Mouse (Mus musculus) adrenal gland, postnatal 14 days (tissue): ENCODE data around the gene Gm49510. TPM values are rescaled to one million over a fixed set of nuclear protein-coding genes. Genes with fewer than 3 reads are reported as not detected.

Experiments
- DNase-seq: peaks from one replicate; pipeline ENCODE4 v3.0.0; 2021; ENCODE audit warnings: mixed read lengths
- long read RNA-seq, 2 experiments: library from polyadenylated mRNA; stranded (forward); transcript quantifications; one replicate each; pipeline ENCODE4 v2.0.0; 2021
- total RNA-seq: library from RNA; stranded (reverse); gene quantifications from 2 replicates; pipeline ENCODE4 v1.2.3, GENCODE M21; 2021

The Gm49510 gene
- total RNA-seq, result not detected in 2 replicates
- long read RNA-seq, experiment 1, partial matches to known transcripts, result 0 of 1 reads
- long read RNA-seq, experiment 1, other reads (novel, unspliced or antisense), result 1 of 1 reads
- long read RNA-seq, experiment 2, result 0 reads

DNA sequence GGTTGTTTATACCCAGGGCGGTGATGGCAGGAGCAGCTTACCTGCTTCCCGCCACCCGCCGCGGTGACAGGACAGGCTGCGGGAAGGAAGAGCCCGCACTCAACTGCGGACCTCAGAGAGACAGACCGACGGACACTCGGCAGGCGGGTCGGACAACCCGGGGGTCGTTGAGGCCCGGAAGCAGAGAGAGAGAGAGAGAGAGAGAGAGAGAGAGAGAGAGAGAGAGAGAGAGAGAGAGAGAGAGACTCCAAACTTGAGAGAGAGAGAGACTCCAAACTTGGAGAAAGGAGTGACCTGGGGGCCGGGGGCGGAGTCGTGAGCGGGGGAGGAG, at the start of gene Gm49510:
Gene Gm49510, plus strand, starts transcription at position 259 of the 331 bp plus-strand sequence.
- DNase-seq, result no peak

DNA sequence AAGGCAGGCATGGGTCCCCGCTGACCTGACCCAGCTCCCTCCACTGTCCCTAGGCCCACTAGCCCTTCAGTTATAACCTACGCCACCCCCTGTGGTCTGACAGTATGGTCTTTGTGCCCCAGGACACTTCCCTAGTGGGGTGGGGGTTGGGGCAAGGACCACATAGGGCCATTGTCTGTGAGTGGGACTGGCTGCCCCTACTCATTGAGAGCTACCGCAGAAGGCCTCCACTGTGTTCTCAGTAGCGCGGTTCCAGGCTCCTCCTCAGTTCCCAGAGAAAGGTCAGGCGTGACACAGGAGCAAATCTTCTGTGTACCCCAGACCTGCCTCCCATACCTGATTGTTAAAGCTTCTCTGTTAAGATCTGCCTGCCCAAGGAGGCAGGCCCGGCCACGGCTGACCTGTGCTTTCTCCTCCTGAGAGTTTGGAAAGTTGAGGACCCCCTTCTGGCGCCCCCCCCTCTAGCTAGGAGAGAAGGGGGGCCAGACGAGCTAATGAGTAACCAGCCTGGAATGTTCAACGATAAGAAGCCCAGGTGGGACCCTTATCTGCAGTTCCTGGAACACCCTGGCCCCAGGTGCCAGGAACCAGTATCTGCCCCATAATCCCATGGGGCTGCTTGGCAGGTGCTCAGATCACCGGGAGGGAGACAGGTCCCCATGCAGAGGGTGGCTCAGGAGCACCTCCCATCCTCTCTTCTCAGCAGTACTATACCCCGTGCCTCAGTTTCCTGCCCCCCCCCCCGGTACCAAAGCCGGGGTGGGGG, 49.2 kb upstream of the Gm49510 start:
- no peak for DNase-seq

DNA sequence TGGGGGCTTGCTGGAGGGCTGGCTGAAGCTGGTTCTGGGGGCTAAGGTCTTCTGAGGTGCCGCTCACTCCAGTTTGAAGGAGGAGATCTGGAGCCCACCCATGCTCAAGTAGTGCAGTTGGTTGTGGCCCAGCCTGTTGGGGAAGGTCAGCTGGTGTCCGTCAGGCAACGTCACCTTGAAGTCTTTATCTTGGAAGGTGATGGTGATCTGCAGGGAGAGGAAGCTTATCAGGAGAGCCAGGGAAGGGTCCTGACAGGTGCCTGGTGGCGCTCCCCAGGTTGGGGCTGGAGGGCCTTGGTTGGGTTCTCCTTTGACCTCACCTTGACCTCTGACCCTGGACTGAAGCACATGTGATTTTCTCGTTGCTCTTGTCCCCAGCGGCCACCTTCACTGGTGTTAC, 48.5 kb upstream of the Gm49510 start:
- no peak for DNase-seq

DNA sequence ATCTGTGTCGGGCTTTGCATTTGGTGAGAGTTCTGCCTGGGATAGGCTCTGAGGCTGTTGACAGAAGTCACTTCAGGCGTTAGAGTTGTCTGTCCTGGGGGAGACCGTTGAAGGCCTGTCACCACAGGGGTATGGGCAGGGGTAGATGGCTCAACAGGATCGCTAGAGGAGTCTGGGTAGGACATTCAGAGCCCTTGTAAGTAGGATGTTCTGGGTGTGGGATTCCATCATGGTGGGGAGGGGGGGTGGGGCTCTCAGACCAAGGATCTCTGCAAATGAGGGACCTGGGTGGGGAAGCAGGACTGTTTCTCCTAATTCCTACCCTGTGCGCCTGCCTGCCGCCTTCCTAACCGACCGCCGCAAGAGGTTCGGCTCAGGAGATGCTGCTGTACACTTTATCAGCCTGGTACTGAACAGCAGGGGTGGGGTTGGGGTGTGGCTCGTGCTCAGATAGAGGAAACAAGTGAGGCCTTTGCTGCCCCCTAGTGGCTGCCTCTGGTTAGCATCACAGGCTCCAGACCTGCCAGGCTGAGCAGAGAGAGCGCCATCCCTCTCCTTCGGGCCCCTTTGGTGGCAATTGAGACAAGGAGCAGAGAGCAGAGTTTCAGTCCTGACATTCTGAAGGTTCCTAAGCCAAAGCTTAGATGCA, 47.8 kb upstream of the Gm49510 start:
- peak; percentile 95 for DNase-seq

DNA sequence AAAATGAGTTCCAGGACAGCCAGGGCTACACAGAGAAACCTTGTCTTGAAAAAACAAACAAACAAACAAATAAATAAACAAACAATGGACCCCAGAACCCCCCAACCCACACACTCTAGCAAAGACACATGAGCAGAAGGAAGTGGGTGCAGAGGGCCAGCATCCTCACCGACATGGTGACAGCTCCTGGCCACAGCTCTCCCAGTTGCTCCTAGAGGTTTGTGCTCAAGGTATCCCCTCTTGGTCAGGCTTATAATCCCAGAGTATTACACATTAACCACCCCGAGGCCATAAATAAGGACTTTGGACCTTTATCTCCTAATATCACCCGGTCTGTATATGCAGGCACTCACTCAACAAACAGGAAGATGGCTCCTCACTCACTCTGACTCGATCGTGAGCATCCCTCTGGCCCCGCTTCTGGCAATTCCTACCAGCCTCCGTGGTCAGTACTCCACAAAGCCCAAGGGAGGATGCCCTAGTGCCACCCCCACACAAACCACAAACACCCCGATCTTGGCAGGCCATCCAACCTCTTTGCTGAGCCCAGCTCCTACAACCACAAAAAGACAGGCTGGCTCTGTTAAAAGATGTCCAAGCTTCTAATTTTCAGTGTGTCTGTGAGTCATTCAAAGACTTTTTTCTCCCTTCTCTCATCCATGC, 44.0 kb upstream of the Gm49510 start, which contains the start of gene Lgals2:
Gene Lgals2, minus strand, starts transcription at position 227 of the 663 bp plus-strand sequence.
- DNase-seq, result no peak

DNA sequence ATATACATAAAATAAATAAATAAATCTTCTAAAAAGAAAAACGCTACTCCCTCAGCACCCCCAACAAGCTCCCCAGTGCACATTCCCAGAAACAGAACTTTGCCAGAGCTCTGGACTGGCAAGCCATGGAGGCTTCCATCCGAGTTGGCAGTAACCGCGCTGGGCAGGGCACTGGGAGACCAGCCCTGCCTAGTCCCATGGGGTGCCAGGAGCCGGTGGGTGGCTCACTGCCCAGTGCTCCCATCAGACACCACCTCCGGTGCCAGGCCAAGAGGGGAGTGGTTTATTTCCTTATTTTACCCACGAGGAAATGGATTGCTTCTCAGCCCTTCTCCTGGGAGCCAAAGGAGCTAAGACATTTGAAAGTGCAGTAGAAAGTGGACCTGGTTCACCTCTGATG, 42.5 kb upstream of the Gm49510 start:
- peak; percentile 79 for DNase-seq

DNA sequence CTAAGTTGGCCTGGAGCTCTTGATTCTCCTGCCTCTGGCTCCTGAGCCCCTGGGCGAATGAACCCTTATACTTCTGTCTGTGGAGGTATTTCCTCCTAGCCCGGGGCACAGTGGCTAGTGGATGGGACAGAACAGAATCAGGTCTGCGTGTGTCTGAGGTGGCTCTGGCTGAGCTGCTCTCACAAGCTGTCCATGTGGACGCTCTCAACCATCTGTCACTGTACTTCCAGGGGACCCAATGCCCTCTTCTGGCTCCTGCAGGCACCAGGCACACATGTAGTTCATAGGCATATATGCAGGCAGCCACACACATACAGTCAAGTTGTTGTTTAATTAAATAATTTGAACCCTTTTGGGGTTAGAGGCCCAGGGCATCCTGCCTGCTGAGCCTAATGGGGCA, 40.2 kb upstream of the Gm49510 start:
- no peak for DNase-seq

DNA sequence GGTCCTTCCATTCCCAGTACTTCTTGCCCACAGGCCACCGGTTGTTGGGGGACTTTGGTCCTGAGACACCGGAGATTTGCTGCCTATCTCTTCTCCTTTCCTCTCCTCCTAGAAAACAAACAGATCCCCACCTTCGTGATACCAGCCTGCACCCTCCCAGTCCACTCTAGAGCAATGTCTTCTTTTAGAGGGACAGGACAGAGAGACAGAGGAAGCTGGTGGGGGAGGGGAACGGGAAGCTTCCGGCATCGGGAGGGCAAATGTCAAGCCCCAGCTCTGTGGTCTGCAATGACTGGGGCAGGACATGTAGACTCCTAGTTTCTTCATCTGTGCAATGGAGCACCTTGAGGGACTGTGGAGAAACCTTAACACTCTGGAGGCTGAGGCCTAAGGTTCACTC, 39.8 kb upstream of the Gm49510 start:
- no peak for DNase-seq

DNA sequence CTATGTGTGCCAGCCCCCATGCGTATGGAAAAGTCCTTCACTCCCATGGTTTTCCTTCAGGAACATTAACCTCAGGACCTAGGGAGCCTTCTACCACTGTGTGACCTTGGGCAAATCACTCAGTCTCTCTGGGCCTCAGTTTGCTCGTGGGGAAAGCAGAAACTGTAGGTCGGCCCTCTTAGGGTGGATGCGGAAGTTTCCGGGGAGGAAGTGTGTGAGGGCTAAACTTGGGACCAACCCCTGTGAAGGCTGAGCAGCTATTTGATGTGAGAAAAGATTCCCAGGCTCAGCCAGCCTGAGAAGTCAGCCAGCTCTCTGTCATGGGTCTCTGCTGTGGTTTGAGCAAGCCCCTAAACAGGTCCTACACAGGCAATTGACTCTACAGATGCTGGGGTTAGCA, 37.2 kb upstream of the Gm49510 start:
- DNase-seq, result no peak

DNA sequence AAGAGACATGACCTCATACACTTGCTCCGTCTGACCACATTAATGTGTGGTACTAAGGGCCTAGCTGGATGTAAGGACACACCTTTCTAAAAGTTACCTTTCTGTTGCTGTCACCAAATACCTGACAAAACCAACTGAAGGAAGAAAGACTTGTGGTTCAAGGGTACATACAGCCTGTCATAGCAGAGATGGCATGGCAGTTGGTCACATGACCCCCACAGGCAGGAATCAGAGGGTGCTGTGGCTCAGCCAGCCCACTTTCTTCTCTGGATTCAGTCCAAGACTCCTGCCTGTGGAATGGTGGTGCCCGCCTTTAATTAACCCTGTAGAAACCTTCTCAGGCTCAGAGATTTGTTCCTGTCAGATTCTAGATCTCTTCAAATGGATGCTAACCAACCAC, 36.3 kb upstream of the Gm49510 start:
- no peak for DNase-seq

DNA sequence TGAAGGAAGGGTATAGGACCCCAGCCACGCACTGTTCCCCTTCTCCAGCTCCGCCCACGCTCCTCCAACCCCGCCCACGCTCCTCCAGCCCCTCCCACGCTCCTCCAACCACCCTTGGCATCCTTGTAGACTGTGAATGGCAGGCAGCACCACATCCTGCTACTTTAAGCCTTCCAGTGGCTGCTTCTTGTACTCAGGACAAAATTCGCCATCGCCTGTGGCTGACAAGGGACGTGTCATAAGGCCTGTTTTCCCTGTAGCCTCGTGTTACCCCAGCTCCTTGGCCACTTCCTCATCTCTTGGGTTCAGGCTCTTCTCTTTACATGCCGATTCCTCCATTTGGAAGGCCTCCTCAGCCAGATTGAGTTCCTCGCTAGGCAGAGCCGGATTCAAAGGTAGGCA, 35.6 kb upstream of the Gm49510 start:
- no peak for DNase-seq

DNA sequence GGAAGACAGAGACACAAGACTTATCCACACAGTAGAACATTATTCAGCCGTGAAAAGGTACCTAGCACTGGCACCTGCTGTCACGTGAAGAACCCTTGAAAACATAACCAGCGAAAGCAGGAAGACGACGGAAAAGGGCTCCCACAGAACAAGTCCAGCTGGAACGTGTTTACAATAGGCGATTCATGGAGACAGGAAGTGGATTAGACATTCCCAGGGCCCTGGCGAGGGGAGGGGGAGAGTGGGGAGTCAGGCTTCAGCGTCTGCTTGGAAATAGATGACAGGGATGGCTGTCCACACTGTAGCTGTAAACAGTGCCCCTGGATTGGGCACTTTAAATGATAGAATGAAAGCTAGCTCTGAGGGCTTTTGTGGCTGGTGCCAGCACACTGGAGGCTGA, 31.1 kb upstream of the Gm49510 start:
- no peak for DNase-seq

DNA sequence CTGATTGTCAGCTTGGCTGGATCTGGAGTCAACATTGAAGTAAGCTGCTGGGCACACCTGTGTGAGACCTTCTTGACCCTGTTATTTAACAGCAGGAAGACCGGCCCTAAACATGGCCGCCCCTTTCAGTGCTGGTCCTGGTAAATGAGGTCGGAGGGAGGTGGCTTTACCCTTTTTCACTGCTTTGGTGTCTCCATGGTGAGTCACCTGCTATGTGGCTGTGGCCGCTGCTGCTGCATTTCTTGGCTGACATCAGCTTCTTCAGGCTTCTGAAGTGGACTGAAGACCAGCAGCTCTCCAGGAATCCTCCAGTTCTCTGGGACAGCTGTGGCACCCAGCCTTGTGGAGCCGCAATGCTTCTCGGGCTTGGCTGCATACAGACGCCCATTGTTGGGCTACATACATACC, 30.6 kb upstream of the Gm49510 start:
- DNase-seq, result no peak

DNA sequence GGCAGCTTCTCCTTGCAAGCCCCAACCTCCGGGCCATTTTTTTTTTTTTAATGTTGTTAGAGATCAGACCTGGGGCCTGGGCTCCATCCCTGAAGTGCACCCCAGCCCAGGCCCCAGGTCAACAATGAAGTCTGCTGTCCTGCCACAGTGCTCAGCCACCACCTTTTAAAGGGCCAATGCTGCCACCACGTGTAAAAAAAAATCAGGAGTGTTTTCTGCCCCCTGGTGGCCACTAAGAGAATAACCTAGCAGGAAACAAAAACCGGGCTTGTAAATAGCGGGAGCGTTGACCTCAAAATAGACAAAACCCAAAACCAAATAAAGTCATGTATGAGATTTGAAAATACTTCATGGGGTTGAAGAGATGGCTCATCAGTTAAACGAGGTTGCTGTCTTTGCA, 29.7 kb upstream of the Gm49510 start:
- peak; percentile 61 for DNase-seq

DNA sequence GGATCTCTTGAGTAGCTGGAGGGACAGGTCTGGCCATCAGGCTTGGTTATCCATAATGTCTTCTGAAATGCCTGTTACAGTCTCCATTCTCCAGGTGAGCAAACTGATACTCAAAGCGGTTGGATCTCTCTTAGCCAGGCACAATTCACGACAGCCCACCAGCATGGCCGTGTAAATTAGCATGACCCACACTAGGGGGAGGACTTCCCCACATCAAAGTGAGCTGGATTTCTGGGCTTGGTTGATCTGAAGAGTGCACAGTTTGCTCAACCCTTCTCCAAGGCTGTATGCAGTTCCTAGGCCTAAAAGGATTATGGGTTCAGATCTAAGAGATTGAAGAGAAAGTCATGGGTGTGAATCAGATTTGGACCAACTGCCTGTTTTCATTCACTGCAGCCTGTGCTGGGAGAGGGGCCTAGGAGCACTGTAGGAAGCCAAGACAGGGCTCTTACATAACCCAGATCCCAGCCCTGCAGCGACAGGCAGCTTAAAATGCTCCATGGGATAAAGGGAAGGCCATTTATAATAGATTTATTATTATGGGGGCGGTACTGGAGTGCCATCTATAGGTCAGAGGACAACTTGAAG, 27.4 kb upstream of the Gm49510 start:
- DNase-seq, result no peak

DNA sequence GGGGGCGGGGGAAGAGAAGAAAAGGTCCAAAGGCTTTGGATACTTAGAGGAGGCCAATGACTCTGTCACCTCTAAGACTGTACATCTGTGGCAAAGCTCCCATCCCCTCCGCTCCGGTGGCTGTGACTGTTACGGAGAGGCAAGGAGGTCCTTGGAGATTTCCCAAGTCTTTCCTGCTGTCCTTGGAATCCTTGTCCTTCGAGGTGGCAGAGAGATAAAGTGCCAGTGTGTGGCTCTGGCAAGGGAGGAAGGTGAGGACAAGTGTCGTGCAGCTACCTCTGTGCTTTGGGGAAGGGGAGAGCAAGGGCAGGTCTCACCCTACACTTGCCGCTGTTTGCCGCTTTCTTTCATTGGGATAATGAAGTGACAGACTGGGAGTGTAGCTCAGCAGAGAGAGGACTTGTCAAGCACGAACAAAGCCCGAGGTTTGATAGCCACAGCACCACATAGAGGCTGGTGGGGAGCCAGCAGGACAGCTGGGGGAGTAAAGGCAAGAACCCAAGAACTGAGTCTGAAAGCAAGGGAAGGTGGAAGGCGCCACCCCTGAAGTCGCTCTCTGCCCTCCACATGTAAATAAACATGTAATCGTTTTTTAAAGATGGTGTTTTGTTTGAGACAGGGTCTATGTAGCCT, 25.5 kb upstream of the Gm49510 start:
- peak; percentile 63 for DNase-seq

DNA sequence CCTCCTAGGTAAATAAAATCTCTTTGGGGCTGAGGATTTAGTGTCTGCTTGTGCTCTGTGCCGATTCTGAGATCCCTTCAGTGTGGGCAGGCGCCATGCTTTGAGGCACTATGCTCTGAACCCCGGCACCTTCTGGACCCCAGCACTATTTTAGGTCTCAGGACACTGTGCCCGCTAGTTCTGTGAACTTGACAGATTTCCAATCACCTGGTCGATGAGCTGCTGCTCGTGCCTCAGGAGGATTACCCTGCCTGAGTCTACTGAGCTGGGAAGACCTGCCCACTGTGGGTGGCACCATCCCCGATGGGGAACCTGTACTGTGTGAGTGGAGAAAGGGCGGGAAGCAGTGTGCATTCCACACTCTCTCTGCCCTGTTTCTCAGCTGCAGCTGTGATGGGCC, 24.5 kb upstream of the Gm49510 start:
- no peak for DNase-seq

DNA sequence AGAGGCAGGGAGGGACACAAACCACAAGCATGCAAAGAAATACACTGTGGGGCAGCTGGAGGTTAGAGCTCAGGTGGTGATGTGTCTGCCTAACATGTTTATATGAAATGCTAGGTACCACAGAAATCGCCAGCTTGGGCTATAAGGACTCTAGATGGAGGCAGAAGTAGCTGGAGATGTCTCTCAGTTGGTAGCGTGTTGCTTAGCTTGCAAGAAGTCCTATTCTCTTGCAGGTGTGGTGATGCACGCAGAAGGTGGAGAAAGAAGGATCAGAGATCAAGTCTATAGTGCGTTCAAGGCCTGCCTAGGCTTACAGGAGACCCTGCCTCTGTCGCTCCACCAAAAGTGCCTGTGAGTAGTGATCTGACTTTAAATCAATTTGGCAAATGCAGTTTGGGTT, 23.9 kb upstream of the Gm49510 start:
- DNase-seq, result no peak

DNA sequence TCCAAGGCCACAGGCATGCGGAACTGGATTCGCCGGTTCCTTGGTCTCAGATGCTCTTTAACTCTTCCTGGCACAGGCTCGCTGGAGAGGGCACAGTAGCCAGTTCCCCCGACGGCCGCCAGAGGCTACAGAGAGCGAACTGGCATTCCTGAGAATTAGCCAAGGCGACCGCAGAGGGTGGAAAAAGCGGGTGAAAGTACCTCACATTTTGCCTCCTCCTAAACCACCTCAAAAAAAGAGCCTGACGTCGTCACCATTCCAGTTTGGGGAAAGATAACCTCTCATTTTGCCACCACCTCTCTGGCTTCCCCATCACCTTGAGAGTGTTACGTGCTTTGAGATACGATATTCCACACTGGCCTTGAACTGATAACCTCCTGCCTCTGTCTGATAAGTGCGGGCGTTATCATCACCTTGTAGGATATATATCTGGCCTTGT, 23.2 kb upstream of the Gm49510 start:
- peak; percentile 92 for DNase-seq

DNA sequence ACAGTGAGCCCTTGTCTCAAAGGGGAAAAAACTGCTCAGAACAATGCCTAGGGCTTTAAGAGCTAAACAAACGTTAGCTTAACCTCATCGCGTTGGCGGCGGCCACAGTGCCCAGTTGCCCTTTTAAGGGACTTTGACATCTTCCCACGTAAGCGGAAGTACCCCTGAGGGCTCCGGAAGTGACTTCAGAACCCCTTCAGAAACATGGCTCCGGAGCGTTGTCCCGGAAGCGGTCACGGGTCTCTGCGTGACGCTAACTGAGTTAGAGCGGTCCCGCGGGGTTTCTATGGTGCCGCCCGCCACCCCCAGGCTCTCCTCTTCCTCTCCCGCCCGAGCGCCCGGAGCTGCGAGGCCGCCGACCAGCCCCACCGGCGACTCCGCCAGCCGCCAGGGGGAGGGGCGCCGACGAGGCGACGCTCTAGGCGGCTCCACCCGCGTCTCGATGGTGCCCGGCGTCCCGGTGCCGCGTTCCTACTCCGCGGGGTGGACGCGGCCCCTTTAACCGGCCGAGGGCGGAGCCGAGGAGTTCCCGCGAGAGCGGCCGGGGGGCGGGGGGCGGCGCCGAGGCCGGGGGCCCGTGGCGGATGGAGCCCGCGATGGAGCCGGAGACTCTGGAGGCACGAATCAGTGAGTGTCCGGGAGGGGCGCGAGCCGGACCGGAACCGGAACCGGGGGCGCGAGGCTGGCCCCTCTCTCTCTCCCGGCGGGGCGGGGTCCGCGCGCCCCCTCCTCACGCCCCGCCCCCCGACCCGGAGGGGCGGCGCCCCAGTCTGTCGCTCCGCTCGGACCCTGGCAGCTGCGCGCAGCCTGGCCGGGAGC, 22.3 kb upstream of the Gm49510 start, which contains the start of gene Gga1:
Gene Gga1, plus strand, starts transcription at position 200 of the 819 bp plus-strand sequence.
- DNase-seq, result peak; percentile 95

DNA sequence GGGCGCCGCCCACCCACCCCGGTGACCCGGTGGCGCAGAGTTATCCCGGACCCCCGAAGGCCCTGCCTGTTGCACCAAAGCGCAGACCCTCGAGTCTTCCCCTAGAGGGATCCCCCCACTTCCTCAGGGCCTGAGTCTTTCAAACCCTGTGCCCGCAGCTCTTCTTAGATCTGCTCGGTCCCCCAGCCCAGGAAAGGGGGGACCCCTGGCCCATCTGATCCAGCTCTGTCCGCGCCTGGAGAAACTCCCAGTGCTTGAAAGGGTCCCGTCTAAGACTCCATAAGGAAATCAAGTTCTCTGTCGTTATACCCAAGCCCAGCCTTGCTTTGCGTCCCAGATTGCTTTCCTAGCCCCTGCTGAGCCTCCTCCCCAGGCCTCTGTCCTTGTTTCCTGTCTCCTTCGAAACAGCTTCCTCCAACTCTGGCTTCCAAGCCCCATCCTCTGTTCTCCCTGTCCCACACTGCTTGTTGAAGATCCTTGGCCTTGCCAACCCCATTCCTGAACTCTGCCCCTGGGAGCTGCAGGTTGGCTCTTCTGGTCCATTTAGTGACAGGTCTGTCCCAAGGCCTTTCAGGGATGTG, 21.6 kb upstream of the Gm49510 start:
- DNase-seq, result peak; percentile 46
